Mouse (Mus musculus) liver, embryonic 12.5 days (tissue): Measurements from ENCODE around the gene Acot7. TPM values are rescaled to one million over a fixed set of nuclear protein-coding genes. Genes with fewer than 3 reads are reported as not detected.

ENCODE experiments used
- ATAC-seq: fragments of 200-750 bp; cut with Nextera tagmentation; 2 replicates; pipeline ENCODE4 v1.8.0; 2017; ENCODE audit warnings: moderate number of reproducible peaks, mild to moderate bottlenecking, moderate library complexity
- H3K27ac ChIP-seq: fragments of 300-500 bp; sonication (generic); 2 replicates; pipeline ENCODE4 v1.5.1; 2016; ENCODE audit warnings: mild to moderate bottlenecking
- H3K27me3 ChIP-seq: fragments of 300-500 bp; sonication (generic); replicated peaks from 2 replicates; pipeline ENCODE4 v1.6.1; 2016; ENCODE audit warnings: mild to moderate bottlenecking, moderate library complexity
- H3K36me3 ChIP-seq: fragments of 300-500 bp; sonication (generic); 2 replicates; pipeline ENCODE4 v1.6.1; 2016; ENCODE audit warnings: mild to moderate bottlenecking, moderate library complexity
- H3K4me1 ChIP-seq: fragments of 300-500 bp; sonication (generic); 2 replicates; pipeline ENCODE4 v1.6.1; 2016
- H3K4me2 ChIP-seq: fragments of 300-500 bp; sonication (generic); 2 replicates; pipeline ENCODE4 v1.6.1; 2016; ENCODE audit warnings: mild to moderate bottlenecking, moderate library complexity
- H3K4me3 ChIP-seq: fragments of 300-500 bp; sonication (generic); 2 replicates; pipeline ENCODE4 v1.5.1; 2016; ENCODE audit warnings: mild to moderate bottlenecking, moderate library complexity
- H3K9ac ChIP-seq: fragments of 300-500 bp; sonication (generic); 2 replicates; pipeline ENCODE4 v1.6.1; 2016; ENCODE audit warnings: mild to moderate bottlenecking, moderate library complexity
- H3K9me3 ChIP-seq: fragments of 300-500 bp; sonication (generic); replicated peaks from 2 replicates; pipeline ENCODE4 v1.6.1; 2016; ENCODE audit warnings: mild to moderate bottlenecking, moderate library complexity
- WGBS: fragments of 180-500 bp; shearing (Covaris S2); methylation state at CpG from one replicate; pipeline ENCODE4 v1.1.7; 2016; ENCODE audit not compliant: insufficient replicate concordance; 5-methylcytosine and 5-hydroxymethylcytosine counted together
- polyA plus RNA-seq: library from polyadenylated mRNA; unstranded; fragments of >200 nt; fragmentation: Nextera tagmentation; extraction: Ambion mirVana; gene quantifications from 2 replicates; pipeline ENCODE4 v1.2.1, GENCODE M21; 2016

Gene Acot7
- polyA plus RNA-seq, 1 experiment from 2014 or later = 36.2 TPM

GRCm38 (mm10) chr4:152263512-152264176, 85.7 kb downstream of the Acot7 start:
- Histone ChIP-seq H3K36me3 (peaks cover 10% of the 10 kb centered on the region; the same call in 1 of the 2 replicates), H3K9me3 (no peaks in the 10 kb centered on the region), H3K9ac (peak overlapping the region; percentile 53), H3K4me3 (0 out of 2 replicates have a peak overlapping the region, but pooled peaks have one; percentile 5), H3K4me1 (peaks cover 40% of the 10 kb centered on the region), H3K27me3 (no peaks in the 10 kb centered on the region), H3K4me2 (peak overlapping the region; percentile 59), H3K27ac (peak overlapping the region; percentile 83)
- ATAC-seq = peak; percentile 86
- WGBS = 29% methylated on average over 10 of the region's 10 CpGs

- peak overlapping the region; percentile 59 for H3K4me2 ChIP-seq
- 0 out of 2 replicates have a peak overlapping the region, but pooled peaks have one; percentile 5 for H3K4me3 ChIP-seq
- H3K27me3 ChIP-seq = no peaks in the 10 kb centered on the region
- H3K27ac ChIP-seq = peak overlapping the region; percentile 83
- WGBS = 51% methylated on average over 4 of the region's 4 CpGs
- peaks cover 10% of the 10 kb centered on the region; the same call in 1 of the 2 replicates for H3K36me3 ChIP-seq
- peak; percentile 13 for ATAC-seq
- H3K9me3 ChIP-seq = no peaks in the 10 kb centered on the region
- peak overlapping the region; percentile 53 for H3K9ac ChIP-seq
- H3K4me1 ChIP-seq = peaks cover 40% of the 10 kb centered on the region
These were observed 86.2 kb downstream of the Acot7 start for GRCm38 (mm10) chr4:152264177-152264530.

- Histone ChIP-seq H3K27me3 (no peaks in the 10 kb centered on the region), H3K9ac (no peak overlapping the region), H3K4me3 (no peak overlapping the region), H3K36me3 (peaks cover 10% of the 10 kb centered on the region; the same call in 1 of the 2 replicates), H3K9me3 (no peaks in the 10 kb centered on the region), H3K4me1 (peaks cover 40% of the 10 kb centered on the region), H3K4me2 (no peak overlapping the region), H3K27ac (peak overlapping the region; percentile 83; the same call in 1 of the 2 replicates)
- 77% methylated on average over 9 of the region's 9 CpGs for WGBS
- ATAC-seq = no peak
These were observed 87.1 kb downstream of the Acot7 start for GRCm38 (mm10) chr4:152264867-152265568.

- no peak overlapping the region for H3K4me2 ChIP-seq
- H3K27ac ChIP-seq = no peak overlapping the region
- no peak overlapping the region for H3K4me3 ChIP-seq
- 71% methylated on average over 5 of the region's 5 CpGs for WGBS
- no peak overlapping the region for H3K9ac ChIP-seq
- peaks cover 40% of the 10 kb centered on the region for H3K4me1 ChIP-seq
- no peak for ATAC-seq
- no peaks in the 10 kb centered on the region; the same call in 1 of the 2 replicates for H3K27me3 ChIP-seq
- H3K36me3 ChIP-seq = peaks cover 10% of the 10 kb centered on the region; the same call in 1 of the 2 replicates
- H3K9me3 ChIP-seq = no peaks in the 10 kb centered on the region
These were observed 87.9 kb downstream of the Acot7 start for GRCm38 (mm10) chr4:152265791-152266190.

GRCm38 (mm10) chr4:152266236-152266895, 88.4 kb downstream of the Acot7 start:
- peaks cover 10% of the 10 kb centered on the region; the same call in 1 of the 2 replicates for H3K36me3 ChIP-seq

GRCm38 (mm10) chr4:152267748-152268369, 89.9 kb downstream of the Acot7 start:
- Histone ChIP-seq H3K27ac (no peak overlapping the region), H3K9ac (no peak overlapping the region), H3K36me3 (peaks cover 10% of the 10 kb centered on the region; the same call in 1 of the 2 replicates), H3K4me1 (peaks cover 33% of the 10 kb centered on the region), H3K27me3 (peaks cover 19% of the 10 kb centered on the region), H3K4me3 (no peak overlapping the region), H3K4me2 (no peak overlapping the region), H3K9me3 (no peaks in the 10 kb centered on the region)
- ATAC-seq = no peak
- 69% methylated on average over 13 of the region's 13 CpGs for WGBS

More at GRCm38 (mm10) chr4:152266236-152266895, 88.4 kb downstream of the Acot7 start:
- Histone ChIP-seq H3K27ac (no peak overlapping the region), H3K4me2 (no peak overlapping the region), H3K4me3 (no peak overlapping the region), H3K9ac (no peak overlapping the region), H3K27me3 (peaks cover 4% of the 10 kb centered on the region), H3K9me3 (no peaks in the 10 kb centered on the region), H3K4me1 (peaks cover 36% of the 10 kb centered on the region)
- no peak for ATAC-seq
- 72% methylated on average over 10 of the region's 10 CpGs for WGBS

- Histone ChIP-seq H3K4me3 (no peak overlapping the region), H3K4me2 (no peak overlapping the region), H3K27ac (no peak overlapping the region), H3K4me1 (peaks cover 32% of the 10 kb centered on the region), H3K9ac (no peak overlapping the region), H3K36me3 (peaks cover 7% of the 10 kb centered on the region; the same call in 1 of the 2 replicates), H3K27me3 (peaks cover 40% of the 10 kb centered on the region), H3K9me3 (no peaks in the 10 kb centered on the region)
- 77% methylated on average over 13 of the region's 13 CpGs for WGBS
- no peak for ATAC-seq
These were observed 92.0 kb downstream of the Acot7 start for GRCm38 (mm10) chr4:152269967-152270366.

GRCm38 (mm10) chr4:152270599-152270998, 92.7 kb downstream of the Acot7 start:
- peaks cover 35% of the 10 kb centered on the region for H3K4me1 ChIP-seq
- no peak overlapping the region for H3K4me3 ChIP-seq
- H3K4me2 ChIP-seq = no peak overlapping the region
- H3K27me3 ChIP-seq = peaks cover 46% of the 10 kb centered on the region
- 72% methylated on average over 9 of the region's 9 CpGs for WGBS
- peaks cover 7% of the 10 kb centered on the region; the same call in 1 of the 2 replicates for H3K36me3 ChIP-seq
- no peak overlapping the region for H3K27ac ChIP-seq
- no peaks in the 10 kb centered on the region for H3K9me3 ChIP-seq
- H3K9ac ChIP-seq = no peak overlapping the region
- no peak for ATAC-seq

- Histone ChIP-seq H3K27me3 (peaks cover 54% of the 10 kb centered on the region), H3K9me3 (no peaks in the 10 kb centered on the region), H3K27ac (peak overlapping the region; percentile 12; the same call in 1 of the 2 replicates), H3K36me3 (peaks cover 7% of the 10 kb centered on the region; the same call in 1 of the 2 replicates), H3K4me3 (no peak overlapping the region), H3K9ac (no peak overlapping the region; the same call in 1 of the 2 replicates), H3K4me1 (peaks cover 35% of the 10 kb centered on the region), H3K4me2 (no peak overlapping the region)
- 82% methylated on average over 11 of the region's 11 CpGs for WGBS
- no peak for ATAC-seq
These were observed 93.4 kb downstream of the Acot7 start for GRCm38 (mm10) chr4:152271334-152271733.

GRCm38 (mm10) chr4:152272006-152272405, 94.1 kb downstream of the Acot7 start:
- no peak overlapping the region; the same call in 1 of the 2 replicates for H3K27ac ChIP-seq
- no peak overlapping the region for H3K4me3 ChIP-seq
- H3K9me3 ChIP-seq = no peaks in the 10 kb centered on the region
- H3K36me3 ChIP-seq = peaks cover 7% of the 10 kb centered on the region; the same call in 1 of the 2 replicates
- H3K9ac ChIP-seq = no peak overlapping the region
- peaks cover 35% of the 10 kb centered on the region for H3K4me1 ChIP-seq
- ATAC-seq = no peak
- H3K27me3 ChIP-seq = peaks cover 60% of the 10 kb centered on the region
- WGBS = 64% methylated on average over 7 of the region's 7 CpGs
- no peak overlapping the region for H3K4me2 ChIP-seq

- Histone ChIP-seq H3K4me2 (no peak overlapping the region), H3K27ac (no peak overlapping the region), H3K27me3 (peaks cover 66% of the 10 kb centered on the region), H3K4me3 (no peak overlapping the region), H3K36me3 (peaks cover 7% of the 10 kb centered on the region; the same call in 1 of the 2 replicates), H3K4me1 (peaks cover 35% of the 10 kb centered on the region), H3K9ac (no peak overlapping the region), H3K9me3 (no peaks in the 10 kb centered on the region)
- WGBS = 37% methylated on average over 9 of the region's 9 CpGs
- ATAC-seq = no peak
These were observed 94.6 kb downstream of the Acot7 start for GRCm38 (mm10) chr4:152272449-152273049.
